Mouse (Mus musculus) cerebellum, adult 2 months (tissue): ENCODE data around the gene Sec1.

Experiments
- CTCF ChIP-seq: fragments of 200-500 bp; IDR thresholded peaks from 2 replicates; pipeline ENCODE4 v1.5.1; 2011; ENCODE audit warnings: low read depth, mild to moderate bottlenecking, control low read depth, low read length, moderate library complexity, borderline replicate concordance; ENCODE audit not compliant: insufficient read depth
- POLR2A ChIP-seq: fragments of 200-500 bp; IDR thresholded peaks from 2 replicates; pipeline ENCODE4 v1.6.1; 2011; ENCODE audit warnings: low read length, control low read depth, borderline replicate concordance; ENCODE audit not compliant: insufficient read depth

- TF ChIP-seq CTCF, result no peak
- no peak for TF ChIP-seq POLR2A
Observed at GRCm38 (mm10) chr7:45725713-45726112, 31.5 kb upstream of the Sec1 start, which contains the start of gene Spaca4.
